Mouse (Mus musculus) forebrain, embryonic 13.5 days (tissue): ENCODE measurements around the gene Phf13. TPM values are rescaled to one million over a fixed set of nuclear protein-coding genes. Genes with fewer than 3 reads are reported as not detected.
A peak's percentile ranks its signal among the peaks of the same experiment; 100 is the strongest.

ENCODE experiments used
- ATAC-seq: fragments of 200-750 bp; cut with Nextera tagmentation; 2 replicates; pipeline ENCODE4 v1.8.0; 2017
- H3K27ac ChIP-seq: fragments of 300-500 bp; sonication (generic); 2 replicates; pipeline ENCODE4 v1.5.1; 2015; ENCODE audit warnings: inconsistent platforms, mild to moderate bottlenecking, moderate library complexity
- H3K27me3 ChIP-seq: fragments of 300-500 bp; sonication (generic); 2 replicates; pipeline ENCODE4 v1.6.1; 2015; ENCODE audit warnings: mild to moderate bottlenecking, inconsistent platforms
- H3K36me3 ChIP-seq: fragments of 300-500 bp; sonication (generic); 2 replicates; pipeline ENCODE4 v1.6.1; 2015; ENCODE audit warnings: mild to moderate bottlenecking, inconsistent platforms; ENCODE audit not compliant: poor library complexity, severe bottlenecking
- H3K4me1 ChIP-seq: fragments of 300-500 bp; sonication (generic); 2 replicates; pipeline ENCODE4 v1.6.1; 2015; ENCODE audit warnings: inconsistent platforms
- H3K4me2 ChIP-seq: fragments of 300-500 bp; sonication (generic); 2 replicates; pipeline ENCODE4 v1.6.1; 2015; ENCODE audit warnings: inconsistent platforms, mild to moderate bottlenecking, moderate library complexity
- H3K4me3 ChIP-seq: fragments of 300-500 bp; sonication (generic); 2 replicates; pipeline ENCODE4 v1.5.1; 2015; ENCODE audit warnings: mild to moderate bottlenecking, inconsistent platforms
- H3K9ac ChIP-seq: fragments of 300-500 bp; sonication (generic); 2 replicates; pipeline ENCODE4 v1.6.1; 2015; ENCODE audit warnings: mild to moderate bottlenecking, inconsistent platforms
- H3K9me3 ChIP-seq: fragments of 300-500 bp; sonication (generic); replicated peaks from 2 replicates; pipeline ENCODE4 v1.6.1; 2016; ENCODE audit warnings: inconsistent platforms
- WGBS: fragments of 180-500 bp; shearing (Covaris S2); methylation state at CpG from one replicate; pipeline ENCODE4 v1.1.7; 2015; 5-methylcytosine and 5-hydroxymethylcytosine counted together
- polyA plus RNA-seq: library from polyadenylated mRNA; unstranded; fragments of >200 nt; fragmentation: Nextera tagmentation; extraction: Ambion mirVana; gene quantifications from 2 replicates; pipeline ENCODE4 v1.2.1, GENCODE M21; 2015

Phf13 gene
- polyA plus RNA-seq, 1 experiment from 2014 or later, result 17.6 TPM

GRCm38 (mm10) chr4:152010707-152011134 lies 14.7 kb upstream of the Phf13 start:
- Histone ChIP-seq H3K4me2 (peak overlapping the region; percentile 99), H3K36me3 (peaks cover 16% of the 10 kb centered on the region), H3K4me1 (peaks cover 38% of the 10 kb centered on the region), H3K9ac (no peak overlapping the region), H3K27me3 (peaks cover 46% of the 10 kb centered on the region), H3K9me3 (no peaks in the 10 kb centered on the region), H3K4me3 (peak overlapping the region; percentile 70), H3K27ac (no peak overlapping the region)
- no peak for ATAC-seq
- WGBS, result 10% methylated on average over 13 of the region's 13 CpGs

- ATAC-seq, result no peak
- H3K27me3 ChIP-seq, result peaks cover 46% of the 10 kb centered on the region
- WGBS, result 3% methylated on average over 10 of the region's 10 CpGs
These were observed 14.1 kb upstream of the Phf13 start for GRCm38 (mm10) chr4:152010091-152010706.

DNA sequence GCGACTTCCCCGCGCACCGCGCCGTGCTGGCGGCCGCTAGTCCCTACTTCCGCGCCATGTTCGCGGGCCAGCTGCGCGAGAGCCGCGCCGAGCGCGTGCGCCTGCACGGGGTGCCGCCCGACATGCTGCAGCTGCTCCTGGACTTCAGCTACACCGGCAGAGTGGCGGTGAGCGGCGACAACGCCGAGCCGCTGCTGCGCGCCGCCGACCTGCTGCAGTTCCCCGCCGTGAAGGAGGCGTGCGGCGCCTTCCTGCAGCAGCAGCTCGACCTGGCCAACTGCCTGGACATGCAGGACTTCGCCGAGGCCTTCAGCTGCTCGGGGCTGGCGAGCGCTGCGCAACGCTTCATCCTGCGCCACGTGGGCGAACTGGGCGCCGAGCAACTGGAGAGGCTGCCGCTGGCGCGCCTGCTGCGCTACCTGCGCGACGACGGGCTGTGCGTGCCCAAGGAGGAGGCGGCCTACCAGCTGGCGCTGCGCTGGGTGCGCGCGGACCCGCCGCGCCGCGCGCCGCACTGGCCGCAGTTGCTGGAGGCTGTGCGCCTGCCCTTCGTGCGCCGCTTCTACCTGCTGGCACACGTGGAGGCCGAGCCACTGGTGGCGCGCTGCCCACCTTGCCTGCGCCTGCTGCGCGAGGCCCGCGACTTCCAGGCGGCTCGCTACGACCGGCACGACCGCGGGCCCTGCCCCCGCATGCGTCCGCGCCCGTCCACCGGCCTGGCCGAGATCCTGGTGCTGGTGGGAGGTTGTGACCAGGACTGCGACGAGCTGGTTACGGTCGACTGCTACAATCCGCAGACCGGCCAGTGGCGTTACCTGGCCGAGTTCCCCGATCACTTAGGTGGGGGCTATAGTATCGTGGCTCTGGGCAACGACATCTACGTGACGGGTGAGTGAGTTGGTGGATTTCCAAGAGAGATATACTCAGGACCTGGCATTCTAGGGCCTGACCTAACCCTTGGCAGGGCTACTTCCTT lies 13.3 kb upstream of the Phf13 start:
- peak overlapping the region; percentile 55 for H3K27ac ChIP-seq
- H3K4me1 ChIP-seq, result peaks cover 38% of the 10 kb centered on the region
- peak; percentile 83 for ATAC-seq
- peak overlapping the region; percentile 70 for H3K4me3 ChIP-seq
- under 1% methylated on average over 104 of the region's 115 CpGs for WGBS
- H3K9me3 ChIP-seq, result no peaks in the 10 kb centered on the region
- H3K36me3 ChIP-seq, result peaks cover 3% of the 10 kb centered on the region; the same call in 1 of the 2 replicates
- peaks cover 46% of the 10 kb centered on the region for H3K27me3 ChIP-seq
- H3K4me2 ChIP-seq, result peak overlapping the region; percentile 99
- peak overlapping the region; percentile 69 for H3K9ac ChIP-seq

More at GRCm38 (mm10) chr4:152010091-152010706, 14.1 kb upstream of the Phf13 start:
- peak overlapping the region; percentile 69 for H3K9ac ChIP-seq
- H3K4me2 ChIP-seq, result peak overlapping the region; percentile 99
- peak overlapping the region; percentile 70 for H3K4me3 ChIP-seq
- no peak overlapping the region for H3K27ac ChIP-seq
- peaks cover 10% of the 10 kb centered on the region for H3K36me3 ChIP-seq
- peaks cover 38% of the 10 kb centered on the region for H3K4me1 ChIP-seq
- H3K9me3 ChIP-seq, result no peaks in the 10 kb centered on the region

DNA sequence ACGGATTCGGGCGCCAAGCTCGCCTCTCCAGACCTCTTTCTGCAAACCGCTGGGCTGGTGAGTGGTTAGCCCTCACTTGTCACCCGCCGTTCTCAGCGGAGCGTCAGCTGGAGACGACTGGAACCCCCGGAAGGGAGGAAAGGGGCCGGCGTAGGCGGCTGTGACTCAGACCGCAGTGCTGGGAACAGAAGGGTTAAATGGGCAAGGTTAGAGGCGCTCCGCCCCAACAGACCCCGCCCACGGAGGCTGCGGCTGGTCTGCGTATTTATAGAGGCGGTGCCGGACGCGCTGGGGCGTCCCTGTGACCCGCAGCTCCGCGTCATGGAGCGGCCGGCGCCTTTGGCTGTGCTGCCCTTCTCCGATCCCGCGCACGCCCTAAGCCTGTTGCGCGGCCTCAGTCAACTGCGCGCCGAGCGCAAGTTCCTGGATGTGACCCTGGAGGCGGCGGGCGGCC lies 12.6 kb upstream of the Phf13 start, which contains the start of gene Klhl21:
Gene Klhl21 (plus strand): TSS at position 182 of the 454 bp plus-strand sequence.
- peaks cover 46% of the 10 kb centered on the region for H3K27me3 ChIP-seq
- peak; percentile 91 for ATAC-seq
- H3K36me3 ChIP-seq, result no peaks in the 10 kb centered on the region
- peak within 1 kb of the TSS; percentile 55 for H3K27ac ChIP-seq
- under 1% methylated on average over 45 of the region's 45 CpGs for WGBS
- H3K4me3 ChIP-seq, result peak within 1 kb of the TSS; percentile 70
- H3K4me2 ChIP-seq, result peak within 1 kb of the TSS; percentile 99
- peaks cover 38% of the 10 kb centered on the region for H3K4me1 ChIP-seq
- no peaks in the 10 kb centered on the region for H3K9me3 ChIP-seq
- peak within 1 kb of the TSS; percentile 69 for H3K9ac ChIP-seq

DNA sequence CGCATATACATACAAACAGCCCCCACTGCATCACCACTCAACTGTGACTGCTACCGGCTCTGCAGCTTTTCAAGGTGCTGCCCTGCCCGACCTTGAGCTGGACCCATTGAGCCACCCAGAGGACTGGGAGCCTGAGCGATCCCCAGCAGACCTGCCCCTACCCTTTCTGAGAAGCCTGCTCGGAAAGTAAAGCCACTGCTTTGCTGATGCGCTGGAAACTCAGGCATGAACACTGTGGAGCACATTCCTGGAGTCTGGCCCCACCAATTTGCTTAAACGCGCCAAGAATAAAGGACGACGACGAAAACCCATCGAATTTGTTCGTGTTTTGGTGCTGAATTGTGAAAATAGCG lies 12.1 kb upstream of the Phf13 start:
- H3K4me2 ChIP-seq, result peak overlapping the region; percentile 99
- no peak for ATAC-seq
- peaks cover 38% of the 10 kb centered on the region for H3K4me1 ChIP-seq
- H3K4me3 ChIP-seq, result peak overlapping the region; percentile 70
- H3K9me3 ChIP-seq, result no peaks in the 10 kb centered on the region
- no peaks in the 10 kb centered on the region for H3K36me3 ChIP-seq
- peaks cover 46% of the 10 kb centered on the region for H3K27me3 ChIP-seq
- H3K9ac ChIP-seq, result no peak overlapping the region
- H3K27ac ChIP-seq, result no peak overlapping the region
- under 1% methylated on average over 14 of the region's 14 CpGs for whole genome bisulfite sequencing

- H3K4me3 ChIP-seq, result peak overlapping the region; percentile 70
- H3K27ac ChIP-seq, result no peak overlapping the region
- H3K36me3 ChIP-seq, result no peaks in the 10 kb centered on the region
- no peaks in the 10 kb centered on the region for H3K9me3 ChIP-seq
- peaks cover 38% of the 10 kb centered on the region for H3K4me1 ChIP-seq
- 8% methylated on average over 8 of the region's 8 CpGs for WGBS
- H3K9ac ChIP-seq, result no peak overlapping the region
- H3K27me3 ChIP-seq, result peaks cover 46% of the 10 kb centered on the region
- peak overlapping the region; percentile 99 for H3K4me2 ChIP-seq
- no peak for ATAC-seq
These were observed 11.6 kb upstream of the Phf13 start for GRCm38 (mm10) chr4:152007481-152008147.

GRCm38 (mm10) chr4:152006812-152007211 lies 10.8 kb upstream of the Phf13 start:
- no peak overlapping the region for H3K9ac ChIP-seq
- H3K9me3 ChIP-seq, result no peaks in the 10 kb centered on the region
- 21% methylated on average over 3 of the region's 3 CpGs for WGBS
- no peak overlapping the region for H3K4me2 ChIP-seq
- H3K36me3 ChIP-seq, result no peaks in the 10 kb centered on the region
- no peak overlapping the region for H3K4me3 ChIP-seq
- H3K27ac ChIP-seq, result no peak overlapping the region
- ATAC-seq, result no peak
- H3K4me1 ChIP-seq, result peaks cover 38% of the 10 kb centered on the region
- H3K27me3 ChIP-seq, result peaks cover 46% of the 10 kb centered on the region

DNA sequence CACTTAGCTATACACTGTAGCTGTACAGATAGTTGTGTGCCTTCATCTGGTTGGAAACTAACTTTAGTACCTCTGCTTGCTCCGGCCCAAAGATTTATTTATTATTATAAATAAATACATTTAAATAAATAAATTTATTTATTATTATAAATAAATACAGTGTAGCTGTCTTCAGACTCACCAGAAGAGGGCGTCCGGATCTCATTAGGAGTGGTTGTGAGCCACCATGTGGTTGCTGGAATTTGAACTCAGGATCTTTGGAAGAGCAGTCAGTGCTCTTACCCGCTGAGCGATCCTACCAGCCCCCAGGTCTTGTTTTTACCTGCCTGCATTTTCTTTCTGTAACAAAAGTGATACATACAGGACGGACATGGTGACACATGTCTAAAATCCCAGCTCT lies 10.1 kb upstream of the Phf13 start:
- H3K9ac ChIP-seq, result no peak overlapping the region
- no peak for ATAC-seq
- H3K4me2 ChIP-seq, result no peak overlapping the region
- H3K4me1 ChIP-seq, result peaks cover 36% of the 10 kb centered on the region
- H3K36me3 ChIP-seq, result no peaks in the 10 kb centered on the region
- peaks cover 43% of the 10 kb centered on the region for H3K27me3 ChIP-seq
- H3K9me3 ChIP-seq, result no peaks in the 10 kb centered on the region
- no peak overlapping the region for H3K27ac ChIP-seq
- no peak overlapping the region for H3K4me3 ChIP-seq
- 84% methylated on average over 6 of the region's 6 CpGs for WGBS

GRCm38 (mm10) chr4:152002063-152002462 lies 6.0 kb upstream of the Phf13 start:
- no peak for ATAC-seq
- Histone ChIP-seq H3K36me3 (no peaks in the 10 kb centered on the region), H3K27ac (no peak overlapping the region), H3K4me2 (no peak overlapping the region), H3K9ac (no peak overlapping the region), H3K9me3 (no peaks in the 10 kb centered on the region), H3K4me1 (peaks cover 7% of the 10 kb centered on the region), H3K4me3 (no peak overlapping the region), H3K27me3 (peaks cover 9% of the 10 kb centered on the region)
- WGBS, result 100% methylated on average over 3 of the region's 3 CpGs

DNA sequence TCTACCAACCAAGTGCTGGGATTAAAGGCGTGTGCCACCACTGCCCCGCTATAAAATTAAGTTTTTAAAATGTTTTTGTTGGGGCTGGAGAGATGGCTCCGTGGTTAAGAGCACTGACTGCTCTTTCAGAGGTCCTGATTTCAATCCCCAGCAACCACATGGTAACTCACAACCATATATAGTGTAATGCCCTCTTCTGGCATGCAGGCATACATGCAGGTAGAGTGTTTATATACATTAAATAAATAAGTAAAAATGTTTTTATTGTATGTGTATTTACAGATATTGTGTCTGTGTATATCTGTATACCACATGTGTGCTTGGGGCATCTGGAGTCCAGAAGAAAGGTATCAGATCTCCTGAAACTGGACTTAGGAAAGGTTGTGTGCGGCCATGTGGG lies 5.3 kb upstream of the Phf13 start:
- Histone ChIP-seq H3K9me3 (no peaks in the 10 kb centered on the region), H3K9ac (no peak overlapping the region), H3K4me1 (peaks cover 8% of the 10 kb centered on the region), H3K4me3 (no peak overlapping the region), H3K27ac (no peak overlapping the region), H3K27me3 (peaks cover 2% of the 10 kb centered on the region), H3K4me2 (no peak overlapping the region), H3K36me3 (no peaks in the 10 kb centered on the region)
- ATAC-seq, result no peak
- 71% methylated on average over 4 of the region's 4 CpGs for WGBS

DNA sequence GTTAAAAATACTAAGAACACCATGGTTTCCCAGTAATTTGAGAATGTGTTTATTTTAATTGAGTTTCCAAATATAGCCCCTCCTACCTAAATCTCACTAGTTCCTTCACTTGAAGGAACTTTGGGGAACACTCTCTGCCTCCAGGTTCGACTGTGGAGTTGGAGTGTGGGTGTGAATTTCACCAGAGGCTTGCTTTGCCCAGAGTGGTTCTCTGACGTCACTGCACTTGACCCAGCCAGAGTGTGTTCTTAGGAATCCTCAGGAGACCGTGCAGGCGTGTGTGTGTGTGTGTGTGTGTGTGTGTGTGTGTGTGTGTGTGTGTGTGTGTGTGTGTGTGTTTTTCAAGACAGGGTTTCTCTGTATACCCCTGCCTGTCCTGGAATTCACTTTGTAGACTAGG lies 4.8 kb upstream of the Phf13 start:
- no peaks in the 10 kb centered on the region for H3K27me3 ChIP-seq
- no peak overlapping the region for H3K4me3 ChIP-seq
- H3K27ac ChIP-seq, result no peak overlapping the region
- ATAC-seq, result no peak
- peaks cover 8% of the 10 kb centered on the region for H3K4me1 ChIP-seq
- 59% methylated on average over 4 of the region's 4 CpGs for WGBS
- no peaks in the 10 kb centered on the region for H3K9me3 ChIP-seq
- no peak overlapping the region for H3K4me2 ChIP-seq
- no peaks in the 10 kb centered on the region for H3K36me3 ChIP-seq
- H3K9ac ChIP-seq, result no peak overlapping the region

- Histone ChIP-seq H3K9me3 (no peaks in the 10 kb centered on the region), H3K4me2 (no peak overlapping the region), H3K4me3 (no peak overlapping the region), H3K27ac (no peak overlapping the region), H3K27me3 (no peaks in the 10 kb centered on the region), H3K36me3 (no peaks in the 10 kb centered on the region), H3K9ac (no peak overlapping the region), H3K4me1 (peaks cover 12% of the 10 kb centered on the region)
- WGBS, result 65% methylated on average over 3 of the region's 3 CpGs
- no peak for ATAC-seq
These were observed 3.4 kb upstream of the Phf13 start for GRCm38 (mm10) chr4:151999481-151999880.
